Mouse (Mus musculus) forebrain, embryonic 15.5 days (tissue): ENCODE measurements around the gene Slfn14. TPM values are rescaled to one million over a fixed set of nuclear protein-coding genes. Genes with fewer than 3 reads are reported as not detected.

Experiments
- ATAC-seq: fragments of 200-750 bp; cut with Nextera tagmentation; replicated peaks from 2 replicates; pipeline ENCODE4 v1.8.0; 2017; ENCODE audit warnings: mild to moderate bottlenecking, moderate TSS enrichment, moderate library complexity
- H3K27ac ChIP-seq: fragments of 300-500 bp; sonication (generic); replicated peaks from 2 replicates; pipeline ENCODE4 v1.5.1; 2015; ENCODE audit warnings: mild to moderate bottlenecking, inconsistent platforms
- H3K27me3 ChIP-seq: fragments of 300-500 bp; sonication (generic); 2 replicates; pipeline ENCODE4 v1.6.1; 2015; ENCODE audit warnings: inconsistent platforms
- H3K36me3 ChIP-seq: fragments of 300-500 bp; sonication (generic); 2 replicates; pipeline ENCODE4 v1.6.1; 2015; ENCODE audit warnings: mild to moderate bottlenecking, inconsistent platforms
- H3K4me1 ChIP-seq: fragments of 300-500 bp; sonication (generic); 2 replicates; pipeline ENCODE4 v1.6.1; 2015; ENCODE audit warnings: inconsistent platforms
- H3K4me2 ChIP-seq: fragments of 300-500 bp; sonication (generic); replicated peaks from 2 replicates; pipeline ENCODE4 v1.6.1; 2015; ENCODE audit warnings: mild to moderate bottlenecking, inconsistent platforms
- H3K4me3 ChIP-seq: fragments of 300-500 bp; sonication (generic); 2 replicates; pipeline ENCODE4 v1.5.1; 2015; ENCODE audit warnings: mild to moderate bottlenecking, inconsistent platforms
- H3K9ac ChIP-seq: fragments of 300-500 bp; sonication (generic); replicated peaks from 2 replicates; pipeline ENCODE4 v1.6.1; 2015; ENCODE audit warnings: mild to moderate bottlenecking, inconsistent platforms
- H3K9me3 ChIP-seq: fragments of 300-500 bp; sonication (generic); 2 replicates; pipeline ENCODE4 v1.6.1; 2016; ENCODE audit warnings: inconsistent platforms
- WGBS: fragments of 180-500 bp; shearing (Covaris S2); methylation state at CpG from one replicate; pipeline ENCODE4 v1.1.7; 2015; ENCODE audit warnings: mixed read lengths; 5-methylcytosine and 5-hydroxymethylcytosine counted together
- polyA plus RNA-seq: library from polyadenylated mRNA; unstranded; fragments of >200 nt; fragmentation: Nextera tagmentation; extraction: Ambion mirVana; gene quantifications from 2 replicates; pipeline ENCODE4 v1.2.1, GENCODE M21; 2015

Gene Slfn14
- polyA plus RNA-seq, 1 experiment from 2014 or later, result not detected

- no peaks in the 10 kb centered on the region for H3K9me3 ChIP-seq
- peaks cover 16% of the 10 kb centered on the region for H3K36me3 ChIP-seq
- H3K27ac ChIP-seq, result no peak overlapping the region
- no peaks in the 10 kb centered on the region for H3K27me3 ChIP-seq
- no peak overlapping the region; the same call in 1 of the 2 replicates for H3K4me2 ChIP-seq
- no peak for ATAC-seq
- peaks cover 42% of the 10 kb centered on the region for H3K4me1 ChIP-seq
- H3K4me3 ChIP-seq, result no peak overlapping the region
- 93% methylated on average over 9 of the region's 9 CpGs for WGBS
- no peak overlapping the region for H3K9ac ChIP-seq
Measured at GRCm38 (mm10) chr11:83299724-83300123, 13.2 kb upstream of the Slfn14 start.

GRCm38 (mm10) chr11:83298225-83299195 is 12.0 kb upstream of the Slfn14 start, which contains the start of gene Ap2b1:
Ap2b1 (plus strand) TSS chr11:83299024.
- H3K4me1 ChIP-seq, result peaks cover 38% of the 10 kb centered on the region
- peaks cover 16% of the 10 kb centered on the region for H3K36me3 ChIP-seq
- H3K9ac ChIP-seq, result peak within 1 kb of the TSS; percentile 79
- peak; percentile 92 for ATAC-seq
- H3K27me3 ChIP-seq, result no peaks in the 10 kb centered on the region
- no peaks in the 10 kb centered on the region for H3K9me3 ChIP-seq
- peak within 1 kb of the TSS; percentile 85 for H3K27ac ChIP-seq
- 2% methylated on average over 56 of the region's 56 CpGs for WGBS
- peak within 1 kb of the TSS; percentile 74 for H3K4me3 ChIP-seq
- H3K4me2 ChIP-seq, result peak within 1 kb of the TSS; percentile 83

- ATAC-seq, result no peak
- WGBS, result 77% methylated on average over 6 of the region's 6 CpGs
- Histone ChIP-seq H3K4me2 (peak overlapping the region; percentile 83), H3K9me3 (no peaks in the 10 kb centered on the region), H3K4me3 (peak overlapping the region; percentile 74), H3K4me1 (peaks cover 40% of the 10 kb centered on the region), H3K9ac (peak overlapping the region; percentile 79), H3K36me3 (peaks cover 16% of the 10 kb centered on the region), H3K27ac (no peak overlapping the region; the same call in 1 of the 2 replicates), H3K27me3 (no peaks in the 10 kb centered on the region)
Measured at GRCm38 (mm10) chr11:83297816-83298215, 11.3 kb upstream of the Slfn14 start.

- 88% methylated on average over 2 of the region's 2 CpGs for WGBS
- peak overlapping the region; percentile 62; the same call in 1 of the 2 replicates for H3K4me2 ChIP-seq
Measured at GRCm38 (mm10) chr11:83294133-83294532, 7.6 kb upstream of the Slfn14 start.

GRCm38 (mm10) chr11:83293182-83293581 is 6.7 kb upstream of the Slfn14 start:
- peaks cover 50% of the 10 kb centered on the region for H3K4me1 ChIP-seq
- 67% methylated on average over 1 of the region's 1 CpGs for WGBS

More at GRCm38 (mm10) chr11:83294133-83294532, 7.6 kb upstream of the Slfn14 start:
- peaks cover 52% of the 10 kb centered on the region for H3K4me1 ChIP-seq
- no peaks in the 10 kb centered on the region for H3K27me3 ChIP-seq
- H3K4me3 ChIP-seq, result no peak overlapping the region
- peaks cover 16% of the 10 kb centered on the region for H3K36me3 ChIP-seq
- no peak for ATAC-seq
- H3K27ac ChIP-seq, result no peak overlapping the region
- H3K9me3 ChIP-seq, result no peaks in the 10 kb centered on the region
- no peak overlapping the region for H3K9ac ChIP-seq

GRCm38 (mm10) chr11:83292251-83292587 is 5.7 kb upstream of the Slfn14 start:
- H3K4me2 ChIP-seq, result peak overlapping the region; percentile 62
- peaks cover 40% of the 10 kb centered on the region for H3K4me1 ChIP-seq
- ATAC-seq, result no peak
- H3K36me3 ChIP-seq, result peaks cover 16% of the 10 kb centered on the region
- H3K4me3 ChIP-seq, result peak overlapping the region; percentile 64
- H3K27ac ChIP-seq, result 0 out of 2 replicates have a peak overlapping the region, but pooled peaks have one; percentile 55
- no peaks in the 10 kb centered on the region for H3K27me3 ChIP-seq
- WGBS, result 2% methylated on average over 5 of the region's 5 CpGs
- H3K9me3 ChIP-seq, result no peaks in the 10 kb centered on the region
- peak overlapping the region; percentile 71 for H3K9ac ChIP-seq

More at GRCm38 (mm10) chr11:83293182-83293581, 6.7 kb upstream of the Slfn14 start:
- Histone ChIP-seq H3K4me2 (peak overlapping the region; percentile 62), H3K4me3 (peak overlapping the region; percentile 64), H3K27me3 (no peaks in the 10 kb centered on the region), H3K36me3 (peaks cover 16% of the 10 kb centered on the region), H3K9me3 (no peaks in the 10 kb centered on the region), H3K9ac (peak overlapping the region; percentile 71; the same call in 1 of the 2 replicates), H3K27ac (no peak overlapping the region)
- no peak for ATAC-seq

- Histone ChIP-seq H3K9me3 (no peaks in the 10 kb centered on the region), H3K27me3 (no peaks in the 10 kb centered on the region), H3K9ac (peak overlapping the region; percentile 71), H3K4me1 (peaks cover 35% of the 10 kb centered on the region), H3K4me3 (peak overlapping the region; percentile 64), H3K36me3 (peaks cover 16% of the 10 kb centered on the region), H3K4me2 (peak overlapping the region; percentile 62), H3K27ac (peak overlapping the region; percentile 80)
- WGBS, result under 1% methylated on average over 38 of the region's 38 CpGs
- peak; percentile 100 for ATAC-seq
Measured at GRCm38 (mm10) chr11:83291375-83292250, 5.1 kb upstream of the Slfn14 start.

- H3K4me3 ChIP-seq, result no peak overlapping the region
- no peak overlapping the region for H3K9ac ChIP-seq
- ATAC-seq, result no peak
- no peaks in the 10 kb centered on the region for H3K36me3 ChIP-seq
- WGBS, result 89% methylated on average over 2 of the region's 2 CpGs
- no peaks in the 10 kb centered on the region for H3K27me3 ChIP-seq
- H3K4me1 ChIP-seq, result peaks cover 31% of the 10 kb centered on the region
- no peak overlapping the region for H3K4me2 ChIP-seq
- H3K27ac ChIP-seq, result no peak overlapping the region
- no peaks in the 10 kb centered on the region for H3K9me3 ChIP-seq
Measured at GRCm38 (mm10) chr11:83289633-83290032, 3.1 kb upstream of the Slfn14 start.

- ATAC-seq, result no peak
- WGBS, result 93% methylated on average over 5 of the region's 5 CpGs
Measured at GRCm38 (mm10) chr11:83289036-83289435, 2.5 kb upstream of the Slfn14 start.

GRCm38 (mm10) chr11:83285627-83286026 is 899 bp downstream of the Slfn14 start:
- H3K4me2 ChIP-seq, result no peak overlapping the region
- H3K27ac ChIP-seq, result no peak overlapping the region
- no peaks in the 10 kb centered on the region for H3K36me3 ChIP-seq
- no peaks in the 10 kb centered on the region for H3K9me3 ChIP-seq
- WGBS, result 92% methylated on average over 4 of the region's 4 CpGs
- H3K27me3 ChIP-seq, result no peaks in the 10 kb centered on the region
- no peak for ATAC-seq
- H3K9ac ChIP-seq, result no peak overlapping the region
- H3K4me1 ChIP-seq, result peaks cover 3% of the 10 kb centered on the region; the same call in 1 of the 2 replicates
- H3K4me3 ChIP-seq, result no peak overlapping the region

More at GRCm38 (mm10) chr11:83289036-83289435, 2.5 kb upstream of the Slfn14 start:
- Histone ChIP-seq H3K36me3 (no peaks in the 10 kb centered on the region), H3K27ac (no peak overlapping the region), H3K4me1 (peaks cover 28% of the 10 kb centered on the region), H3K4me3 (no peak overlapping the region), H3K27me3 (no peaks in the 10 kb centered on the region), H3K9me3 (no peaks in the 10 kb centered on the region), H3K4me2 (no peak overlapping the region), H3K9ac (no peak overlapping the region)

- H3K27ac ChIP-seq, result no peak overlapping the region
- no peak for ATAC-seq
- no peak overlapping the region for H3K4me3 ChIP-seq
- H3K9ac ChIP-seq, result no peak overlapping the region
- H3K9me3 ChIP-seq, result no peaks in the 10 kb centered on the region
- H3K4me2 ChIP-seq, result no peak overlapping the region
- 62% methylated on average over 2 of the region's 2 CpGs for WGBS
- H3K4me1 ChIP-seq, result no peaks in the 10 kb centered on the region
- H3K36me3 ChIP-seq, result no peaks in the 10 kb centered on the region
- H3K27me3 ChIP-seq, result no peaks in the 10 kb centered on the region
Measured at GRCm38 (mm10) chr11:83282084-83282483, 4.4 kb downstream of the Slfn14 start.
